8 mouse cellular contexts compared by ENCODE assay signal in genomic region chr17:27057517-27058055, GRCm38 (mm10). TPM values are rescaled to one million over a fixed set of nuclear protein-coding genes. Genes with fewer than 3 reads are reported as not detected.
DNase-seq lines count a peak whose midpoint lies in the region; ATAC-seq and TF ChIP-seq lines count a peak whose summit lies in the region.

No protein-coding gene starts in this region.

- no peak for DNase-seq in lung, adult 2 months
- no peak for DNase-seq in lung, postnatal 14 days
- peak; percentile 65 for DNase-seq in induced T-regulatory cell, adult 2 months (ENCODE audit: low read depth)
- no peak for DNase-seq in layer of hippocampus, adult 18-20 months (ENCODE audit: low spot score in 2 of 2)
- DNase-seq in cerebellum, postnatal 36 days: no peak

- H3K4me2 ChIP-seq in neural tube, embryonic 13.5 days: peak overlapping the region; percentile 76

- WGBS in lung, adult 2 months: 4% methylated on average over 24 of the region's 24 CpGs
- 2% methylated on average over 24 of the region's 24 CpGs for WGBS in neural tube, embryonic 13.5 days

- no peak for TF ChIP-seq CTCF in lung, adult 2 months (IDR thresholded peaks at IDR 0.05; ENCODE audit: insufficient read depth, low read length)

- peaks cover 63% of the 10 kb centered on the region for H3K27me3 ChIP-seq in neural tube, embryonic 13.5 days

- ATAC-seq in neural tube, embryonic 13.5 days (ENCODE audit: low read depth): peak; percentile 33; the same call in 1 of the 2 replicates
- ATAC-seq in frontal cortex, adult (ENCODE audit: low TSS enrichment): no peak

- H3K27ac ChIP-seq in brown adipose tissue, adult 24 weeks (replicated peaks; ENCODE audit: low read depth, low read length): no peak overlapping the region; the same call in 1 of the 2 replicates
- H3K27ac ChIP-seq in neural tube, embryonic 13.5 days (replicated peaks): no peak overlapping the region

- H3K36me3 ChIP-seq in neural tube, embryonic 13.5 days: no peaks in the 10 kb centered on the region

- H3K4me3 ChIP-seq in lung, adult 2 months (replicated peaks; ENCODE audit: extremely low read depth, low read depth, low read length): peak overlapping the region; percentile 89
- H3K4me3 ChIP-seq in brown adipose tissue, adult 24 weeks (ENCODE audit: insufficient read depth, low read depth, low read length): peak overlapping the region; percentile 89
- H3K4me3 ChIP-seq in neural tube, embryonic 13.5 days: peak overlapping the region; percentile 48

- TF ChIP-seq POLR2A in lung, adult 2 months (IDR thresholded peaks at IDR 0.05; ENCODE audit: borderline replicate concordance, extremely low read depth, low read depth, low read length): no peak

- H3K4me1 ChIP-seq in lung, adult 2 months (ENCODE audit: control insufficient read depth, insufficient read depth, low read length): peaks cover 3% of the 10 kb centered on the region; the same call in 1 of the 2 replicates
- peaks cover 5% of the 10 kb centered on the region for H3K4me1 ChIP-seq in brown adipose tissue, adult 24 weeks (ENCODE audit: control insufficient read depth, insufficient read depth, insufficient read length, low read length)
- H3K4me1 ChIP-seq in neural tube, embryonic 13.5 days (replicated peaks): peaks cover 28% of the 10 kb centered on the region

- peak overlapping the region; percentile 61 for H3K9ac ChIP-seq in neural tube, embryonic 13.5 days

- no peaks in the 10 kb centered on the region for H3K9me3 ChIP-seq in neural tube, embryonic 13.5 days

RNA-seq across cellular contexts. Expression of gene Itpr3, which starts 0.5 kb away (rescaled TPM):
- 22.0 and 22.5 TPM in 2 replicates for polyA plus RNA-seq in lung, adult 2 months (2012; rRNA removed)
- 1.2 and 1.3 TPM in 2 replicates for polyA plus RNA-seq in brown adipose tissue, adult 24 weeks (2012; ENCODE audit: insufficient read depth, insufficient read length, missing spikeins)
- 1.4 and 1.5 TPM in 2 replicates for polyA plus RNA-seq in neural tube, embryonic 13.5 days (2015; fragmentation: Nextera tagmentation; extraction: Ambion mirVana)
- total RNA-seq in layer of hippocampus, adult 18-20 months (2021): 1 to 10 TPM; 2.1 to 2.4 TPM

RNA-seq across cellular contexts. Expression of gene Bak1, which starts 28.8 kb away (rescaled TPM):
- polyA plus RNA-seq in lung, adult 2 months (2012; rRNA removed): 48.2 and 55.8 TPM in 2 replicates
- polyA plus RNA-seq in brown adipose tissue, adult 24 weeks (2012; ENCODE audit: insufficient read depth, insufficient read length, missing spikeins): 29.3 and 35.0 TPM in 2 replicates
- polyA plus RNA-seq in neural tube, embryonic 13.5 days (2015; fragmentation: Nextera tagmentation; extraction: Ambion mirVana): 2.8 and 3.3 TPM in 2 replicates
- 10 to 100 TPM; 12.1 to 12.9 TPM for total RNA-seq in layer of hippocampus, adult 18-20 months (2021)
